Mouse (Mus musculus) midbrain, embryonic 14.5 days (tissue): ENCODE data around the gene Psmb2. TPM values are rescaled to one million over a fixed set of nuclear protein-coding genes. Genes with fewer than 3 reads are reported as not detected.

ENCODE experiments used
- ATAC-seq: fragments of 200-750 bp; cut with Nextera tagmentation; 2 replicates; pipeline ENCODE4 v1.8.0; 2017; ENCODE audit warnings: moderate number of reproducible peaks, moderate library complexity; ENCODE audit not compliant: low FRiP score, low TSS enrichment
- DNase-seq: peaks from one replicate; pipeline ENCODE4 v3.0.0-alpha.2; 2015
- H3K27ac ChIP-seq: fragments of 300-500 bp; sonication (generic); replicated peaks from 2 replicates; pipeline ENCODE4 v1.5.1; 2014; ENCODE audit warnings: mild to moderate bottlenecking, low read depth, low read length, moderate library complexity
- H3K27me3 ChIP-seq: fragments of 300-500 bp; sonication (generic); 2 replicates; pipeline ENCODE4 v1.6.1; 2014; ENCODE audit warnings: low read length, control low read depth, mixed read lengths; ENCODE audit not compliant: control insufficient read depth, insufficient read depth
- H3K36me3 ChIP-seq: fragments of 300-500 bp; sonication (generic); 2 replicates; pipeline ENCODE4 v1.6.1; 2014; ENCODE audit warnings: low read length, control low read depth; ENCODE audit not compliant: control insufficient read depth, insufficient read depth
- H3K4me1 ChIP-seq: fragments of 300-500 bp; sonication (generic); 2 replicates; pipeline ENCODE4 v1.6.1; 2014; ENCODE audit warnings: mild to moderate bottlenecking, antibody characterized with exemption, low read length, control low read depth; ENCODE audit not compliant: control insufficient read depth, insufficient read depth
- H3K4me2 ChIP-seq: fragments of 300-500 bp; sonication (generic); 2 replicates; pipeline ENCODE4 v1.6.1; 2014; ENCODE audit warnings: mild to moderate bottlenecking, low read length, moderate library complexity
- H3K4me3 ChIP-seq: fragments of 300-500 bp; sonication (generic); replicated peaks from 2 replicates; pipeline ENCODE4 v1.5.1; 2014; ENCODE audit warnings: low read depth, low read length
- H3K9ac ChIP-seq: fragments of 300-500 bp; sonication (generic); replicated peaks from 2 replicates; pipeline ENCODE4 v1.6.1; 2014; ENCODE audit warnings: mild to moderate bottlenecking, low read length, moderate library complexity
- H3K9me3 ChIP-seq: fragments of 300-500 bp; sonication (generic); 2 replicates; pipeline ENCODE4 v1.6.1; 2016; ENCODE audit warnings: low read length, control low read depth, mixed read lengths; ENCODE audit not compliant: control insufficient read depth
- WGBS: fragments of 180-500 bp; shearing (Covaris S2); extraction: QIAGEN DNeasy Blood & Tissue Kit; methylation state at CpG from one replicate; pipeline ENCODE4 v1.1.7; 2014; 5-methylcytosine and 5-hydroxymethylcytosine counted together
- polyA plus RNA-seq: library from polyadenylated mRNA; unstranded; fragments of >200 nt; fragmentation: Nextera tagmentation; extraction: Ambion mirVana; gene quantifications from 2 replicates; pipeline ENCODE4 v1.2.1, GENCODE M21; 2014

Psmb2 gene
- polyA plus RNA-seq = 442 and 480 TPM in 2 replicates

GRCm38 (mm10) chr4:126677054-126678003, at the start of gene Psmb2:
Gene Psmb2 (plus strand): TSS chr4:126677630.
- Histone ChIP-seq H3K9me3 (no peaks in the 10 kb centered on the region), H3K4me1 (peaks cover 11% of the 10 kb centered on the region; the same call in 1 of the 2 replicates), H3K27ac (peak within 1 kb of the TSS; percentile 77), H3K27me3 (no peaks in the 10 kb centered on the region), H3K4me3 (peak within 1 kb of the TSS; percentile 100), H3K36me3 (no peaks in the 10 kb centered on the region), H3K4me2 (peak within 1 kb of the TSS; percentile 96), H3K9ac (peak within 1 kb of the TSS; percentile 92)
- DNase-seq = peak; percentile 99
- ATAC-seq = peak; percentile 98
- WGBS = 3% methylated on average over 48 of the region's 48 CpGs

GRCm38 (mm10) chr4:126631922-126632321, 45.5 kb upstream of the Psmb2 start:
- WGBS = 43% methylated on average over 2 of the region's 2 CpGs
- Histone ChIP-seq H3K9me3 (no peaks in the 10 kb centered on the region), H3K27ac (no peak overlapping the region), H3K4me3 (no peak overlapping the region), H3K4me2 (no peak overlapping the region), H3K27me3 (peaks cover 18% of the 10 kb centered on the region; the same call in 1 of the 2 replicates), H3K9ac (no peak overlapping the region), H3K4me1 (peaks cover 9% of the 10 kb centered on the region; the same call in 1 of the 2 replicates), H3K36me3 (no peaks in the 10 kb centered on the region)
- DNase-seq (no peak), ATAC-seq (no peak)

GRCm38 (mm10) chr4:126632668-126633067, 44.8 kb upstream of the Psmb2 start:
- Histone ChIP-seq H3K4me2 (no peak overlapping the region), H3K4me3 (no peak overlapping the region), H3K4me1 (peaks cover 2% of the 10 kb centered on the region; the same call in 1 of the 2 replicates), H3K9ac (no peak overlapping the region), H3K27ac (no peak overlapping the region), H3K36me3 (no peaks in the 10 kb centered on the region), H3K27me3 (peaks cover 18% of the 10 kb centered on the region; the same call in 1 of the 2 replicates), H3K9me3 (no peaks in the 10 kb centered on the region)
- 67% methylated on average over 3 of the region's 3 CpGs for WGBS
- ATAC-seq (no peak), DNase-seq (no peak)

- DNase-seq (peak; percentile 56), ATAC-seq (no peak)
- Histone ChIP-seq H3K27me3 (peaks cover 18% of the 10 kb centered on the region; the same call in 1 of the 2 replicates), H3K9ac (no peak overlapping the region), H3K9me3 (no peaks in the 10 kb centered on the region), H3K4me3 (no peak overlapping the region), H3K4me1 (no peaks in the 10 kb centered on the region), H3K27ac (peak overlapping the region; percentile 41; the same call in 1 of the 2 replicates), H3K4me2 (peak overlapping the region; percentile 37), H3K36me3 (no peaks in the 10 kb centered on the region)
- 19% methylated on average over 11 of the region's 11 CpGs for WGBS
Observed at GRCm38 (mm10) chr4:126636330-126636729, 41.1 kb upstream of the Psmb2 start.

GRCm38 (mm10) chr4:126637446-126637845, 40.0 kb upstream of the Psmb2 start:
- DNase-seq (no peak), ATAC-seq (no peak)
- Histone ChIP-seq H3K4me2 (no peak overlapping the region), H3K27ac (no peak overlapping the region), H3K27me3 (peaks cover 18% of the 10 kb centered on the region; the same call in 1 of the 2 replicates), H3K4me1 (no peaks in the 10 kb centered on the region), H3K9ac (no peak overlapping the region), H3K36me3 (no peaks in the 10 kb centered on the region), H3K9me3 (no peaks in the 10 kb centered on the region), H3K4me3 (no peak overlapping the region)
- WGBS = 79% methylated on average over 4 of the region's 4 CpGs

- no peak for DNase-seq
- Histone ChIP-seq H3K4me2 (no peak overlapping the region), H3K4me1 (no peaks in the 10 kb centered on the region), H3K36me3 (no peaks in the 10 kb centered on the region), H3K4me3 (no peak overlapping the region), H3K9me3 (no peaks in the 10 kb centered on the region), H3K9ac (no peak overlapping the region), H3K27me3 (peaks cover 13% of the 10 kb centered on the region; the same call in 1 of the 2 replicates), H3K27ac (no peak overlapping the region)
- ATAC-seq = no peak
- 56% methylated on average over 7 of the region's 7 CpGs for WGBS
Observed at GRCm38 (mm10) chr4:126639339-126639738, 38.1 kb upstream of the Psmb2 start.

GRCm38 (mm10) chr4:126641901-126642300, 35.5 kb upstream of the Psmb2 start:
- Histone ChIP-seq H3K4me1 (no peaks in the 10 kb centered on the region), H3K4me3 (no peak overlapping the region), H3K36me3 (no peaks in the 10 kb centered on the region), H3K27me3 (no peaks in the 10 kb centered on the region; the same call in 1 of the 2 replicates), H3K4me2 (no peak overlapping the region), H3K27ac (no peak overlapping the region), H3K9me3 (no peaks in the 10 kb centered on the region), H3K9ac (no peak overlapping the region)
- DNase-seq = no peak
- ATAC-seq = no peak
- 48% methylated on average over 9 of the region's 9 CpGs for WGBS

- DNase-seq (no peak), ATAC-seq (no peak)
- H3K4me2 ChIP-seq = no peak overlapping the region
- 79% methylated on average over 4 of the region's 4 CpGs for WGBS
- H3K4me1 ChIP-seq = peaks cover 10% of the 10 kb centered on the region
- no peaks in the 10 kb centered on the region for H3K9me3 ChIP-seq
- no peak overlapping the region for H3K27ac ChIP-seq
- no peak overlapping the region for H3K4me3 ChIP-seq
- H3K27me3 ChIP-seq = no peaks in the 10 kb centered on the region
- no peak overlapping the region for H3K9ac ChIP-seq
- no peaks in the 10 kb centered on the region for H3K36me3 ChIP-seq
Observed at GRCm38 (mm10) chr4:126643815-126644214, 33.6 kb upstream of the Psmb2 start.
